Mouse (Mus musculus) myocyte (in vitro differentiated cells): ENCODE measurements around the gene LTO1.

Experiments used
- E2F4 ChIP-seq: IDR thresholded peaks from one replicate; pipeline ENCODE4 v1.6.1; 2011; ENCODE audit warnings: mild to moderate bottlenecking, control low read depth, moderate library complexity; ENCODE audit not compliant: insufficient read depth
- MYOD1 ChIP-seq, 3 experiments: IDR thresholded peaks; one replicate each; pipeline ENCODE4 v1.6.1; 2011; ENCODE audit warnings: control low read depth in 2 of 3, low read depth in 2 of 3, mild to moderate bottlenecking in 2 of 3, moderate library complexity in 1 of 3; ENCODE audit not compliant: insufficient read length in 2 of 3, control insufficient read depth in 1 of 3
- MYOG ChIP-seq, 3 experiments: IDR thresholded peaks; one replicate each; pipeline ENCODE4 v1.6.1; 2011; ENCODE audit warnings: control low read depth in 2 of 3, low read depth in 2 of 3, mild to moderate bottlenecking in 2 of 3; ENCODE audit not compliant: insufficient read length in 2 of 3, control insufficient read depth in 1 of 3, insufficient read depth in 1 of 3

GRCm38 (mm10) chr7:144888564-144889299, 26.2 kb upstream of the LTO1 start:
- TF ChIP-seq MYOD1 (IDR thresholded peaks at IDR 0.05; ENCODE audit: control insufficient read depth in 1 of 3, insufficient read length in 2 of 3, low read depth in 2 of 3) (no peak), E2F4 (no peak), MYOG (IDR thresholded peaks at IDR 0.05; ENCODE audit: control insufficient read depth in 1 of 3, insufficient read depth in 1 of 3, insufficient read length in 2 of 3, low read depth in 2 of 3) (no peak)
